Mouse (Mus musculus) heart, postnatal 10 days (tissue): ENCODE measurements around the gene Cluap1. TPM values are rescaled to one million over a fixed set of nuclear protein-coding genes. Genes with fewer than 3 reads are reported as not detected.
A peak's percentile ranks its signal among the peaks of the same experiment; 100 is the strongest.

Experiments used
- DNase-seq, 2 experiments: peaks; one replicate each; pipeline ENCODE4 v3.0.0; 2021
- intact Hi-C: fragments of 180-260 bp; cut with DNase I; formaldehyde crosslinking; loops from one replicate; pipeline ENCODE4 v1.15.1; 2025
- total RNA-seq, 2 experiments: library from RNA; stranded (reverse); gene quantifications; 2 replicates each; pipeline ENCODE4 v1.2.3; 2021

Gene Cluap1
- 10 to 100 TPM in 1 of 2 experiments, 1 to 10 TPM in 1; 9.4 to 11.3 TPM for total RNA-seq

DNA sequence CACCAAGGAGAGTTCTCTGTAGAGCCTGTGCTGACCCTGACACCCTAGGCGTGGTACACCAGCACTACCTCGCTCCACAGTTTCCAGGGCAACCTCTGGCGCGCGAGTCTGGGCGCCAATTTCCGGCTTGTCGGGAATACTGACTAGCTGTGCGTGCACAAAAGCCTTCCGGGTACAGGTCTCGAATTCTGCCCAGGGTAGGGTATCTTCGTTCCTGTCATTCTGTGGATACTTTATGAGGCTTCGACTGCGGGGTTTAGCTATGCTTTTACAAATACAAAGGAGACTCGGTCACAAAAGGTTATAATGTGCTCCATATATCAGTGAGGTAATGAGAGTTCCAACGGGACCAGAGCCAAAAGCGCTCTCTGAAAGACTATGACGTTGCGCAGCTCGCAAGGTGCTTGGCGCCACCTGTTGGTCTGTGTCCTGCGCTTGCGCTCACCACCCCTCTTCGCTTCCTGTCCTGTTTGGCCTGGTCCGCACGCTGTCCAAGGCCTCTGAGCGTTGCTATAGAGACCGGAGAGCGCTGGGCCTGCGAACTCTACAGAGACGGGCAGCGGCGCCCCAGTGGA is at the start of gene Cluap1, which contains the start of gene 1700037C18Rik:
Gene Cluap1, plus strand, starts transcription at position 265 of the 575 bp plus-strand sequence.
Gene 1700037C18Rik, minus strand, starts transcription at position 153 of the 575 bp plus-strand sequence.
- intact Hi-C loops: loop anchor here (2.0 to 5.0 kb wide), 5 partner anchors 24 to 164 kb away; partner anchors contain the start of genes Gm20695, Slx4, Zfp174 and Zfp263
- peak; percentile 95 to 96 for DNase-seq

DNA sequence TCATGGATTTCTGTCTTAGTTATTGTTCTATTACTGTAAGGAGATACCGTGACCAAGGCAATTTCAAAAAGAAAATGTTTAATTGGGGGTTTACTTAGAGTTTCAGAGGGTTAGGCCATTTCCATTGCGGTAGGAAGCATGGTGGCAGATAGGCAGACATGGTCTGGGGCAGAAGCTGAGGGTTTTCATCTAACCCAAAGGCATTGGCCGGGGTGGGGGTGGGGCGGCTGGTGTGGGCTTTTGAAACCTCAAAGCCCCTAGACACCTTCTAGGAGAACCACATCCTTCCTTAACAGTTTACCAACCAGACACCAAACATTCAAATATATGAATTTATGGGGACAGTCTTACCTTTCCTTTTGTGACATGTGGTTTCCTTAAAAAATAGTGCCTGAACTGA is 49.3 kb upstream of the Cluap1 start:
- DNase-seq: no peak
- intact Hi-C loops: no loop called here

DNA sequence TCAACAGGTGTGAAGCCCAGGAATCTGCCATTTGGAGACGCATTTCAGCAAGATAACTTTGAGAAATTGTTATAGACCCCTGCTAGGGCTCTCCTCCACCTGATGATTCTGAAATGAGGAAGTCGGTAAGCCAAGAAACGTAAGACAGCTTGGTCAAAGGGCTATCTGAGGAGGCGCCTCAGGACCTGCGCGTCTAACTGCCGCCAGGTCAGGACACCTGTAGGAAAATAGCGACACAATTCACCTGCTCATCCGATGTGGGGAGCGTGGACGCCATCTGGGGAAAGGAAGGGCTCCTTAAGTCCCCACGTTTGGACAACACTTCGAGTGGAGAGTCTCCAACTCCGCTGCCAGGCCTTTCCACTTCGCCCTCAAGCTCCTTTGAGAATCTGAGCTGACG is 36.8 kb upstream of the Cluap1 start:
- DNase-seq: no peak
- intact Hi-C loops: loop anchor here (1.0 to 2.0 kb wide), 2 partner anchors 10 to 23 kb away; no protein-coding TSS in a partner anchor

DNA sequence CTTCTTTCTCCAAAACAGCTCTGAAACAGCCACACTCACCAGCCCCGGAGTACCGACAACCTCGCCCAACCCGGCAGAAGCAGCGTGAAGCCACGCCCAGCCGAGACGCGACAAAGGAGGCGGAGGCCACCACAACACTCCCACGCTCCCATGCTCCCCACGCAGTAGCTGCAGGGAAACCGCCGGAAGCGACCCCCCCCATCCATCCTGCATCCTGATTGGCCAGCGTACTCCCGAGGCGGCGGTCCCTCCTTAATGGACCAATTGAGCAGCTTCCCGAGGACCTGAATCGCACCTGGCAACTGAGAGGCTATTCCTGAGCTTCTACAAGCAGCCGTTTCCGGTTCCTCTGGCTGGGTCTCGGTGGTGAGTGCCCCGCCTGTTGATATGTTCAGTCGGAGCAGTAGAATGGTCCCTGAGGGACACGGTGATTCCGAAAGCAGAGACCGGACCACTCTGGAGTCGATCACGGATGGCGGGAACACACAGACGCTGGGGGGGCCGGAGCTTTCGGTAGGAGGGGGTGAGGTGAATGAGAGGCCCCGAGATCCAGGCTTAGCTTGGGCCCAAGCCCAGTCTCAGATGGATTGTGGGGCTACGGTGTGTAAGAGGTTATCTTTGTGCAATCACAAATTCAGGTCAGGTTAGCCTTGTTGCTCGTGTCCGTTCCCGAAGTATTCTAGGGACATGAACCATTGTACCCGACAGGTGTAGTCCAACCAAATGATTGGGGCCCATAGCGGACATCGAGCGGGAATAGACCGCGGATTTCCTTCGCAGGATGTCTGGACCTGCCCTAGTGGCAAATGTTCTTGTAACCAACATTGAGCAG is 36.2 kb upstream of the Cluap1 start, which contains the start of gene Naa60:
Gene Naa60, plus strand, starts transcription at position 160 of the 832 bp plus-strand sequence.
- intact Hi-C loops: loop anchor here (1.0 kb wide), 1 partner anchor 10 kb away; no protein-coding TSS in a partner anchor
- peak; percentile 92 for DNase-seq

DNA sequence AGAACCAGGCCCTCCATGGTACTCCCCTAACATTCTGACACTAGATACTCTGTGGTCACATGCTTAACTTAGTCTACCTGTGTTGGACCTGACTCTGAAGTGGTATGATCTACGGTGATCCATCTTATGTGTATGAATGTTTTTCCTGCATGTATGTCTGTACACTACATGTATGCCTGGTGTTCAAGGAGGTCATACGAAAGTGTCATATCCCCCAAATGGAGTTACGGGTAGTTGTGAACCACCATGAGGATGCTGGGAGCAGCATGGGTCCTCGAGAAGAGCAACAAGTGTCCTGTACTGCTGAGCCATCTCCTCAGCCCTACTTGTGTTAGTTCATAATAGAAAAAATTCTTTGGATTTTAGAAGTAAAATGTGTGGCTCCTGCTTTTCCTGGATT is 32.3 kb upstream of the Cluap1 start:
- DNase-seq: no peak
- intact Hi-C loops: no loop called here

DNA sequence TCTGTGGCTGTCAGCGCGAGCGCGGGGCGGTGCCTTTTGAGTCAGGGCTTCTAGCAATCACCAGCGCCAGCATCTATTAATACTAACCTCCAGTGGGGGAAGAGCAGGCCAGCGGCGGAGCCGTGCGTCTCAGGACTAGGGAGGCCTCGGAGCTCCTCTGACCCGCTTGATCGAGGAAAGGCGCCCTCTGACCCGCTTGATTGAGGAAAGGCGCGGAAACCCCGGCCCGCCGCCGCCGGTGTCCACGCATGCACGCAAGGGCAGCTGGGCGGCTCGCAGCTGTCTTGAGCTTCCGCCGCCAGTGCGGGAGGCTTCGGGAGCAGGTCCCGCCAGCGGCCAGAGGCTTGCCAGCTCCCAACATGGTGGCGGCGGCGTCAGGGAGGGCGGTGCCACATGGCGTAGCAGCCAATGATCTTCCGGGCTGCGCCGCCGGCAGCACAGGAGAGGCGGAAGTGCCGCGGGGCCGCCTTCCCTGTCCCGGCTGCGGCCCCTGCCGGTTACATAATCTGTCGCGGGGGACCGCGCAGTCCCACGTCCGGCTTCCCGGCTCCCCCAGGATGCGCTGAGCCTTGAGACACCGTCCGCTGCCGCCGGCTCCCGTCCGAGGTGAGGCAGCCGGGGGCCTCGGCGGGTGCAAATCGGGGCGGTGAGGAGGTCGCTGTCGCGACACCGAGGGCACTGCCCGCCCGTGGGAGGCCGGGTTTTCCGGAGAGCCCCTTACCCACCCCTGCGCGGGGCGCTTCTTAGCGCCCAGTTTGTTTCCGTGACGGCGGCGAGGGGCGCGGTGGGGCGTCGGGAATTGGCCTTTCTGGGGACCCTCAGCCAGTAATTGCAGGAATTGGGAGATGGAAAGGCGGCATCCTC is 24.2 kb upstream of the Cluap1 start, which contains the start of the genes Zfp597 and Gm20695:
Gene Zfp597, minus strand, starts transcription at position 361 of the 864 bp plus-strand sequence.
Gene Gm20695, plus strand, starts transcription at position 448 of the 864 bp plus-strand sequence.
- intact Hi-C loops: loop anchor here (2.0 to 5.0 kb wide), 2 partner anchors 24 to 37 kb away; partner anchors contain the start of genes 1700037C18Rik, Cluap1 and Zfp174
- peak; percentile 96 to 97 for DNase-seq

DNA sequence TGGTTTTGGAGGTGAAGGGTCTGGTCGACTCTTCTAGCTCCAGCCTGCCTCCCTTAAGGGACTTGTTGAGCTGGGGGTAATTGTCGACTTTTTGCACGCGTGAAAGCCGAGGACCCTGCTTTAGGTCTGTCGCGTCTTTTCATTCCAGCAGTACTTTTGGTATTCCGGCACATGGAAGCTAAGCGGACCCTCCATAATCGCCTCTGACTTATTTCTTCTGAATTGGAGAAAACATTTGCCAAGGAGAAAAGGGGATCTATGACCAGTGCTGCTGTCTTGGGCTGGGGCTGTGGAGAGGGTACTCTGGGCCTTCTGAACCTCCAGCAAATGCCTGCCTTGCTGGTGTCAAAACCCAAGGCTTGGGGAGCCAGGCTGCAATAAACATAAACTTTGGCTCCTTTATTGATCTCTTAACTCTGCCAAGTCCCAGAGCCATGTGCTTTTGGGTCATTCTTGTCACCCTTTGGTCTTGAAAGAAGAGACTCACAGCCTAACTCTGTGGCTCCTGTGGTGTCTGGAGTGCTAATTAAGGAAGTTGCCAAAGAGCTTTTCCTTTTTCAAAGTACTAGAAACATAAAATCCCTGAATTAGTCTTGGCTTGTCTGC is 23.4 kb upstream of the Cluap1 start:
- intact Hi-C loops: loop anchor here (2.0 kb wide), 1 partner anchor 24 kb away; the partner anchor contains the start of genes 1700037C18Rik and Cluap1
- DNase-seq: no peak

DNA sequence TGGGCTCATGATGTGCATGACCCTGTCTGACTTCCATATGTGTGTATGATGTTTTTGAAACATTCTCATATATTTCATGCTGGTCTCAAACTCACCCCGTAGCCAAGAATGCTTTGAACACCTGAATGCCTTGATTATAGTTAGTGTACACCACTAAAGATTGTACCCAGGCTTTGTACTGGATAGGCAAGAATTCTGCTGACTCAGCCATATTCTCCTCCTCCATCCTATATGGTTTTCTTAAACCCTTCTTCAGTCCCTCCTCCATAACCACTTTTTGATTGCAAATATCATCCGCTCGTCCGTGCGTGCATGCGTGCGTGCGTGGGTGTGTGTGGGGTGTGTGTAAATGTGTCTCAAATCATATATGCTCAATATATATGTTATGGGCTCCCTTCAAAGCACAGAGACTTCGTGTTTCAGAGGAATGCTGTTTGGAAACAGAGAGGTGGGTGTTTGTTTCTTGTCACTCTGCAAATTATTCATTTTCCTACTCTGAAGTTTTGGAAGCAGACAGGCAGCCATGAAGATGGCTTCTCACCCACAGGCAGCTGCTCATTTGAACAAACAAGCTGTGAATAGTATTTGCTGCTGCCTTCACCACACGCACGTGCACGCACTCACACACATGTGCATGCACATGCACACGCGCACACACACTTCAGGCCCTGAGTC is 16.8 kb upstream of the Cluap1 start:
- intact Hi-C loops: no loop called here

DNA sequence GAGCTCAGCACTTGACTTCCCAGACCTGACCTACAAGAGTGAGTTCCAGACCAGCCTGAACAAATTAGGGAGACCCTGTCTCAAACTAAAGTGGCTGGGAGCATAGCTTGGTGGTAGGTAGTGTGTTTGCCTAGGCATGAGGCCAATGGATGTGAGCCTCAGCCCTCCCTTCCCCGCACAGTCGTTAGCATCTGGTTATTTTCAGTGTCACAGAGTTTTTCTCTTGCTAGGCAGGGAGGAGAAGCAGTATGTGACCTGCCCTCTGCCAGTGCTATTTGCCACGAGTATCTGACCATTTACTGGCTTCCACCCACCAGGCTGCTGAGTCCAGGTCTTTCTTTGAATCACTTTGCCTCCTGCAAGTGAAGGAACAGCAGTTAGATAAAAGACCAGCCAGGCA is 14.9 kb upstream of the Cluap1 start:
- intact Hi-C loops: no loop called here
- peak; percentile 21 to 24 for DNase-seq

More for the DNA sequence above, 16.8 kb upstream of the Cluap1 start:
- DNase-seq: no peak

DNA sequence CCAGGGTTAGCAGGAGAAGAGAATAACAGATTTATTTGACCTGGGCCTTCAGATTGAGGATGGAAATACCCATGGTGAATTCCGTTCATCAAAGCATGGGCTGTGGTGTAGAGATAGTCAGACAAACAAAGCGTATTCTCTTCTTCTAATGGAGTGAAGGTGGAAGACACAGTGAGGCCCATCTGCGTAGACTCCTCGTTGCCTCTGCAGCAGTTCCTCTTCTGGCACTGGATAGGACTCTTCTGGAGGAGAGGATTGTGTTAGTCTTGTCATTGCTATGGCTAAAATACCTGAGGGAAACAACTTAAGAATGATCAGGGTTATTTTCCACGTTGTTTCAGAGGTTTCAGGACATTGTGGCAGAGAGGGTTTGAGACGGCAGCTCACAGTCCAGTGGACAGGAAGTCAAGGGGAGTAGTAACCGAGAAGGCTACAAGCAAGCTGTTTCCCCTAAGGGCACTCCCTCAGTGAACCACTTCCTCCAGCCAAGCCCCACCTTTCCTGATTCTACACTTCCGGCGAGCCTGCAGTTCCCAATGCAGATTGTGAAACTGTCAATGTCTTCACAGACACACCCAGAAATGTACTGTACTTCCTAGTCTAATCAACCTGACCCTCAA is 13.3 kb upstream of the Cluap1 start:
- intact Hi-C loops: no loop called here
- peak; percentile 59 to 64 for DNase-seq

DNA sequence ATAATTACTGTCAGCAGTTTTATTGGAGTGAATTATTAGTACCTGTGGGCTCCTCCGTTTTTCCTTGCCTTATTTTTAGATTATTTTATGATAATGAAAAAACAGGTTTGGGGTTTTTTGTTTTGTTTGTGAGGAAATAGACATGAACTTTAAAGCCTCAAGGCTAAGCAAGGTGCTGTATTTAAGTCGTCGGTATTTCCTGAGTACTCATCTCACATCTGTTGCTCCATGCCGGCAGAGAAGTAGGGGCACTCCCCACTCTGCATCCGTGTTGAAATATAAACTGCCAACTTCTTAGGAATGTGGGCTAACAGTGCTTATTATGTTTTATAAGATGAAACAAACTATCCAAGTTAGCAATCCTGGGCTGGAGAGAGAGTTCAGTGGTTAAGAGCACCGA is 12.6 kb upstream of the Cluap1 start:
- intact Hi-C loops: no loop called here
- DNase-seq: no peak

DNA sequence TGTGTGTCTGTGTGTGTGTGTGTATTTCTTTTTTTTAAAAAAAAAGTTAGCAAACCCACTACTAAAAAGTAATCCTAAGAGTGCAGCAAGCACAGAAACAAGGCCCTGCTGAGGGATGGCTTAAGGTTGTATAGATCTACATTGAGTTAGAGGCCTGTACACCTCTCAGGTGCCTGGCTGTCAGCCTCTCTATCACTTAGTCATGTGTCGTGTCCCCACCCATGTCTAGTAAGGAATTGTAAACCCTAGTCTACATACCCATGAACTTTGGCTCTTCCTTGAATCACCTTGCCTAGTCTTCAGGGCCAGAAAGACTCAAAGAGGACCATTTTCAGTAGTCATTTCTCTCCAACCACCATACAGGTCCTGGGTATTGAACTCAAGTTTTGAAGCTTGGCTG is 12.0 kb upstream of the Cluap1 start:
- intact Hi-C loops: no loop called here
- no peak for DNase-seq

DNA sequence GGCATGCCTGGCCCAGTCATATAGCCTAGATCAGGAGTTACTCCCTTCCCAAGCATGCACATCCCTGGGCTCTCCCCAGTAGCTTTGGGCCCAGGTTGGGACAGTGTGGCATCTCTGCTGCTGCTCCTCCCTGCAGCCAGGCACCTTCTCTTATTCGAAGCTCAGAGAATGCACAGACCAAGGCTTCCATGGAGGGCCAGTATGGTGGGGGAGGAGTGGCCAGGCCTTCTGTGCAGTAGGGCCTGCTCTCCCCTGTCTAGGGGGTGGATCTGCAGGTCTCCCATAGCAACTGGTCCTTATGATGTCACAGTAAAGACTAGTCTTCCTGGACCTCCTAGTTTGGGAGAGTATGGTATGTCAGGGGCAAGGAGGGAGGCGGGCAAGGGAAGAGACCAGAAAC is 1.1 kb upstream of the Cluap1 start:
- intact Hi-C loops: loop anchor here (5.0 kb wide), 1 partner anchor 95 kb away; the partner anchor contains the start of gene Slx4
- no peak for DNase-seq

DNA sequence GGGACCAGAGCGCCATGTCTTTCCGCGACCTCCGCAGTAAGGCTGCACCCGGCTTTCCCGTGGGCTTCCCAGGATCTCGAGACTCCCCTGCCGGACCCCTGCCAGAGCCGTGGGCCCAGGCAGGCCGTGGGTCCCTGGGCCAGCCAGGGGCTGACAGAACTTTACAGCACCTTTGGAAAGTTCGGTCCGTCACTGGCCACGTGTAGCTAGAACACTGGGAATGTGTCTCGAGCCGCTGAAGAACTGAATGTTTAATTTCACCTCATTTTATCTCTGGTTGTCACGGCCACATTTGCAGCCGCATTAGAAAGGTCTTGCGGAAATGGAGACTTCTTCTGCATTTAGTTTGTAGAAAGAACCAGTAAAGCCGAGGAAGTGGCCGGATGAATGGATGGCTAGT is 517 bp downstream of the Cluap1 start:
- no peak for DNase-seq
- intact Hi-C loops: loop anchor here (2.0 to 5.0 kb wide), 5 partner anchors 24 to 164 kb away; partner anchors contain the start of genes Gm20695, Slx4, Zfp174 and Zfp263

DNA sequence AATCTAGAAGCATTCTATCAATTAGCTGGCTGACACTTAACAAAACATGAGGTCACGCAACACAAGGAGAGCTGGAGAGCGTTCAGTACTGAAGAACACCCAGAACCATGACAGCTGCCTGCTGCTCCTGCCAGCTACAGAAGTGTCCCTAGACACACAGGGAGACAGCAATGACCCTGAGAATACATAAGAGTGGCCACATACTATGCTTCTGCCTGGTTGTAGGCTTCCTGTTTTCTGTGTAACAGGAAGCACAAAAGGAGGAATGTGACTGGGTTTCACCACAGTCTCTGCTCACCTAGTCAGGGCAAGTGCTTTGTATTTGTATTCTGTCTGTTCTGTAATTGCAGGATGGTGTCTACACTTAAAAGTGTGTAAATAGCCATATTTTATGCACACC is 12.2 kb downstream of the Cluap1 start:
- no peak for DNase-seq
- intact Hi-C loops: no loop called here

DNA sequence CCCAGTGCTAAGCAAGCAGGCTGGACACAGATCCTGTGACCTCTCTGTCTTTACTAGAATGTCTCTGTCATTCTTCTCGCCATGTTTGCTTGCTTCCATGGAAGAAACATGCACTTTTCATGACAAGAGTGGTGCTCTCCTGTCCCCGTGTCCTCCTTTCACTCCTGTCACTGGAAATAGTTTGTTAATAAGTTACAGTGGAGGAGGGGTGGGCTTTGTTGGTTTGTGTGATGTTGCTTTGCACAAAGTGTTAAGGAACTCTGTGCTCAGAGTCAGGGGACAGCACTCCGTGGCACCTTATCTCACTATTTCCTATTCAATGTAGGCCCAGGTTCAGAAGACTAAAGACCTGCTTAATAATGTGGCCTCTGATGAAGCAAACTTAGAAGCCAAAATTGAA is 14.9 kb downstream of the Cluap1 start:
- intact Hi-C loops: no loop called here
- DNase-seq: no peak

DNA sequence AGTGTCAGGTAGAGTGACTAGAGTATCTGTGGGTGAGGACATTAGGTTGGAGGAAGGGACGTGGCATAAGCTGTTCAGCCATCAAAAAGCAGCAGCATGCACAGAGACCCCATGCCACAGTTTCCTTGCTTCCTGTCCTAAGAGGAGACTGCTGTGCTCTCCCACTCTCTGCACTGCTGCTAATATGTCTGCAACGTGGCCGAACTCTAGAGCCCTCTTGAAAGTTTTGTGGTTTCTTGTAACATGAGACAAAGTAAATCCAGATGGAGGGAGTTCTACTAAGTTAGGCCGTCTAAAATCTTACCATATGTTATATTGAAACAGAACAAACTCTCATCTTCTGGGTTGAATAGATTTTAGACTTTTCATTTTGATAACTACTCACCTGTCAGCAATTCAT is 15.4 kb downstream of the Cluap1 start:
- no peak for DNase-seq
- intact Hi-C loops: no loop called here

DNA sequence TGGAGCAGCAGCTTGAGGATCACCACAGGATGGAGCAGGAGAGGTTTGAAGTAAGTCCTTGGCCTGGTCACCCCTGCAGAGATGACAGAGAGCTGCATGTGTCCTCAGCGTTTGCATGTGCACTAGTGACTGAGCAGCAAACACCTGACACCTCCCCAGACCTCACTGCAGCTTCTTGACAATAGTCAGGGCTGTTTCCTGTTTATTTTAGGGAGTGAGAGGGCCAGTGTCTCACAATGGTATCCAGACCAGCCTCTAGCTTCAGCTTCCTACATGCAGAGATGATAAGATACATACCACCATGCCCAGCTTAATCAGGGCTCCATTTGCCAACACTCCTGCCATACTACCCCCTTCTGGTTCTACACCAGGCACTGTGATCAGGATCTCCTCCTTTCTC is 20.0 kb downstream of the Cluap1 start:
- intact Hi-C loops: no loop called here
- DNase-seq: no peak

DNA sequence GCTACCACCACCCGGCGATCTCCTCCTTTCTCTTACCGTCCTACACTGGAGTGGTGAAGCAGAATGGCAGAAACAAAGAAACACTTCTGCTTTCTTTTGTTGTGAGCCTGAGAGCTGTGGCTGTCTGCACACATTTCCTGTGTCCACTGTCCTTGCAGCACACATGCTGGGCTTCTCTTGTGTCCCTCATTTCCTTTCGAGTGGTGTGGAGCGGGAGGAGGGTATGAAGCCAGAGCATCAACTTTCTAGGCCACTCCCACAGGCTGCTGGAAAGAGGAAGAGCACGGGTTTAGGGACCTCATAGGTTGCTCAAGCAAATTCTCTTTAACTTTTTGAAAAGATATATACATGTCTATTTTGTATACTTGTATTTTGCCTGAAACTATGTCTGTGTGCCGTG is 20.6 kb downstream of the Cluap1 start:
- peak; percentile 10 to 14 for DNase-seq
- intact Hi-C loops: no loop called here
